Mouse (Mus musculus): ENCODE results near the gene Col27a1.

Gene Col27a1

DNA sequence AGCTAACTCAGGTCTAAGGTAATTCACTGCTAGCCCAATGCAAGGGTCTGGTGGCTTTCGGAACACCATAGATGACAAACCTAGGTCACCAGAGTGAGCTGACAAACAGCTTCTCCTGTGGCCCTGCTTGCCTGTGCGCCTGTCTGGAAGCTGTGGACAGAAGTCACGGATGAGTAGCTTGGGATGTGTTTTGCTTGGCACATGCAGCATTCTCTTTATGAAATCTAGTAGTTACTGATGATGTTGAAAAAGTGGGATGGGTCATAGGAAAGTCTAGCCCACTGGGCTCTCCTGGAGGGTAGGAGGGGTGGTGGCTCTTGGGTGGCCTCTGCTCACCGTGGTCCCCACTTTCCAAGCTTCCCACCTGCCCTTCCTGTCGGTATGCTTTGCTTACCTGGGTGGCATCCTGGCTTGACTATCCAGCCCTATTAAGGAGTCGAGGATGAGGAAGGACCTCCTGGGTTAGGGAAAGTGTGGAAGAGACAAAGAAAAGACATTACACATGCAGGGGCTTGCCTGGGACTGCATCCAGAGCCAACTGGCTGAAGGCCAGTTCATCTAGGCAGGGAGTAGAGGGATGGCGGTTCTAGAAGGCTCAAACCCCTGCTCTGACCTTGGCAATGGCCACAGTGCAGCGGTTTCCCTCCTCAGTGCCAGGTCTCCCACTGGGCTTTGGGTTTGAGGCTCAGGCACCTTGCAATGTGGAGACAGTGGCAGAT is 12.5 kb downstream of the Col27a1 start:
- DNase-seq, result no peak

DNA sequence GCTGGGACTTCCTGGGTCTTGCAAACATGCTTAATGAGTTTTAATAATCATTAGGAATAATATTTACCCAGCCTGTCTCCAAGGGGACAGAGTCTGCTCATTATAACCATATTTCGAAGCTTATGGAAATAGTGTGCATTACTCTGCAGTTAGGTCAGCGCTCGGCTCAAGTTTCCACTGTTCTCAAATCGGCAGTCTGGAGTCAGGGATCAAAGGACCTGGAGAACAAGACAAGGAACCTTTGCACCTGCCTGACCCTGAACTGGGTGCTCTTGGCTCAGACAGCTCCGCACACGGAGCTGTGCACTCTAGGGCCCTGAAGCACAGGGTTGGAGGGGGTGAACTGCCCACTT is 13.1 kb downstream of the Col27a1 start:
- DNase-seq, result no peak

GRCm38 (mm10) chr4:63228943-63229342 is 15.1 kb downstream of the Col27a1 start:
- peak; percentile 60 for DNase-seq

DNA sequence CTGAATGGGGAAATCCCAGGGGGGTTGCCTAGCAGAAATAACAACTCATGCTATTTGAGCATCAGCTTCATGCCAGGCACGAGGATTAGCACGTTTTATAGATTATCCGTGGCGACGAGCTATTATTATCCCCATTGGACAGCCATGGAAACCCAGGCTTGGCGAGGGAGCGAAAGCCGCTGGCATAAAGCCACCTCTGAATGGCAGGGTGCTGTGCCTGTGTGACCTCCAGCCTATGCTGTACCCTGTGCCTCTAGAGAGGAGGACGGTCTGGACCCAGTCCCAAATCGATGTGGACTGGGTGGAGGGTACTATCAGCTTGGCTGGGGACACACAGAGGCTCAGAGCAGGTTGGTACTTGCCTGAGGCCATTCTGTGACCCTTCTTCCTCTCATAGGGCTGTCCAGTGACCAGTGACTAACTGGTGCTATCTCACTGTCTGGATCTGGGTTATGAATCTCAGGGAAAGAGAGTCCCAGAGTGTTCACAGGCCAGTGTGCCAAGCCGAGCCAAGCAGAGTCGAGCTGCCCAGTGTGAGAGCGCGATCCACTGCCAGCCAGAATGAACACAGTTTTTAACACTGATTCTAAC is 16.3 kb downstream of the Col27a1 start:
- DNase-seq, result no peak

DNA sequence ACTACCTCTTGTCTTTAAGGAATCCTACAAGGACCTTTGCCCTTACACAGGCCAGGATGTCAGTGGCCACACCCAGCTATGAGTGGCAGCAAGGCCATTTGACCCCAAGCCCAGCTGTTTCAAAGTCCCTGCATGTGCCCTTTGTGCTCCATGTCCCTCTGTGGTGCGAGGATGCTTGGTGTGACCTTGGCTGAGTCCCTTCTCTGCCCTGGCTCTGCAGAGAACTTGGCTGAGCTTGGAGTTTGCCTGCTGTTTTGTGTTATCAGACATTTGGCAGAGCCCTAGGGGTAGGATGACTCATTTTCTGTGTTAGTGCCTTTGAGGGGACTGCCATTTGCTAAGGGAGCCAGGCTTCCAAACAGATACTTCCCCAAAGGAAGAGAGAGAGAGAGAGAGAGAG is 17.3 kb downstream of the Col27a1 start:
- DNase-seq, result no peak

GRCm38 (mm10) chr4:63232542-63233020 is 18.8 kb downstream of the Col27a1 start:
- no peak for DNase-seq

GRCm38 (mm10) chr4:63233557-63234452 is 20.0 kb downstream of the Col27a1 start:
- no peak for DNase-seq

- DNase-seq, result no peak
Measured at GRCm38 (mm10) chr4:63234852-63235251, 21.0 kb downstream of the Col27a1 start.

- no peak for DNase-seq
Measured at GRCm38 (mm10) chr4:63236235-63236634, 22.4 kb downstream of the Col27a1 start.

- DNase-seq, result no peak
Measured at GRCm38 (mm10) chr4:63237225-63237624, 23.4 kb downstream of the Col27a1 start.

DNA sequence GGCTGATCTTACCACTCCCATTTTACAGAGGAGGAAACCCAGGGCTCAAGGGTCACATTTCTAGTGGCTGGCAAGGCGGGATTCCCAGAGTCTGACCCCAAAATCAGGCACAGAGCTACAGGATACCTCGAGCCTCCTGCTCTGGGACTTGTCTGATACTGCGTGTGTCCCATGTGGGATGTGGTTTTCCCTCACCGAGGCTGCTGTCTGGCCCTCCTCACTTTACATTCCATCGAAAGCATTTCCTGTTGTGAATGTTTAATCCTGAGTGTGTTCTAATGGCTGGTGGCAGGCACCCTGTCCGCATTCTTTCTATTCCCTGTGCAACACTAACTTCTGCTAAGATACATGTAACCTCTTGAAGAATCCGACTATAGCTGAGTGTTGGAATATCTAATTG is 24.3 kb downstream of the Col27a1 start:
- DNase-seq, result no peak

GRCm38 (mm10) chr4:63238722-63239121 is 24.9 kb downstream of the Col27a1 start:
- DNase-seq, result no peak

DNA sequence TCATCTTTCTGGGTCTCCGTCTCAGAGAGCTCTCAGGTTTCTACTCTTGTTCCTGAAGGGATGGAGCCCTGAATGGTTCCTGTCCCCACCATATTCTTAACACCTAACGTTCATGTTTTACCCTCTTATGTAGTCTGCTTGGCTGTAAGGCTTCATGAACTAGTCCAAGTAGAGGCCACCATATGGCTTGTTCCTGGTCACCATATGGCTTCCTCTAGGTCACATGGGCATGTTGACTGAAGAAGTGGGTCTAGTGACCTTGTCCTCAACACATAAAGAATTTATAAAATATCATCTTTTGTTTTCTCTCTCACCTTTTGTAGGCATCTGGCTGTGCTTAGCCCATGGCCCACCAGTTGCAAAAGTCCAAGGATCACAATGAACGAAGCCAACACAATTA is 27.2 kb downstream of the Col27a1 start:
- DNase-seq, result no peak

DNA sequence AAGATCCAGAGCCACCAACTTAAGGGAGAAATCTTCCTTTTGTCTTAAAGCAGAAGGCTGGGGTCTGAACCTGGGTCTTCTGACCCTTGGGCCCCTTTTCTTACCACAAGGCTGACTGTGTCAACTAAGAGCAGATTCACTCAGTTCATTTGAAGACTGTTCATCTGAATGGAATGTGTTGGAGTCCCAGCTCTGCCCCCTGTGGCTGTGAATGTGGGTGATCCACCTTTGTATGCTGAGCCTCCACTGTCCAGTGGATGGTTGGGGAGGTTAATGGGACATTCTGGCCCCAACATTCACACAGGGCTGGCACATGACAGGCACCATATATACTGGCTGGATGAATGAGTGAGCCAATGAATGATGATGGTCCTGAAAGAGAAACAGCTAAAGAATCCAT is 34.2 kb downstream of the Col27a1 start:
- DNase-seq, result no peak

GRCm38 (mm10) chr4:63248951-63249350 is 35.1 kb downstream of the Col27a1 start:
- no peak for DNase-seq

GRCm38 (mm10) chr4:63251760-63252159 is 38.0 kb downstream of the Col27a1 start:
- DNase-seq, result no peak

DNA sequence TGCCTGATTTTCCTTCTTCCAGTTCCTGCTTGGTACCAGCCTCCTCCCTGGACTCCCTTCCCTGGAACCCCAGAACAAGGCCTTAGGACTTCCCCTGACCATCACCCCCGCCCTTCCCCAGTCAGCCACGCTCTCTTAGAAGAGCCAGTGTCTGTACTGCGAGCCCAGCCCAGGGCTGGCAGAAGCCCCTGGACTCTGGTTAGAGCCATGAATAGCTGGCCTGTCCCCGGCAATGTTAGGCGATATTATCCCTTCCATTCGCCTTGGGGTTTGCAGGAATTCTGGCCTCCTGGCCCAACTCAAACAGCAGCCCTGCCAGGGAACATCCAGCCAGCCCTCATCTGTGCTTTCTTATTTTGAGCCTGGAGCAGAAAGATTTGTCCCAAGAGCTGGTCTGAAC is 39.9 kb downstream of the Col27a1 start:
- DNase-seq, result no peak

- no peak for DNase-seq
Measured at GRCm38 (mm10) chr4:63254151-63254550, 40.3 kb downstream of the Col27a1 start.

DNA sequence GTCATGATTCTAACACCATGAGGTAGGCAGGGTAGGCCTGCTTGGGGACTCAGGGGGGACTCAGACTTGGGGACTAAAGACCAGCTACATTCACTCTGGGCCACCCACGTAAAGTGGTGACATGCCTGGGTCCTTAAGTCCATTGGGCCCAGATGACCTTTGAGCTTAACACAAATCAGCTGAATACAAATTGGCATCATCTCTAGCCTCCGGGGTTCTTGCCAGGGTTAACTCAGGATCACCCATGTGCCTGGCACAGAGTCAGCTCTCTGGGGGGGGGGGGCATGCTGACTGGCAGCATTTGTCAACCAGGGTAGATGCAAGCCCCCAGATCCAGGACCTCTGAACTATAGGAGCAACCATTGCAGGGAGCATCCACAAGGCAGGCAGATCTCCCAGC is 42.6 kb downstream of the Col27a1 start:
- no peak for DNase-seq

DNA sequence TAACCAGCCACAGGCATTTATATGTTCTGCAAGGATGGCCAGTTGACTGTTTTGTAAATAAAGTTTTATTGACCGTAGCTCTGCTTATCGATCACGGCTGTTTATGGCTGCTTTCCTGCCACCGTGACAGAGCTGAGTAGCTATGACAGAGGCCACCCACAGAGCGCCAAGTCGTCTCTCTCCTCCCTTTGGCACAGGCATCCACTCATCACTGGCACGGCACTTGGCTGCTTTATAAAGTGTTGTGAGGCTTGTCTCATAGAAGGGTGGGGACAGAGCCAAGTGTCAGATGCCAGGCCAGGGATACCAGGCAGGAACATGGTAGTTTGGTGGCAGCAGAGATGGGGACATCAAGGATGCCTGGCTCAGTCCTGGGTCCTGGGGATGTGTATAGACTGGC is 43.5 kb downstream of the Col27a1 start:
- no peak for DNase-seq

DNA sequence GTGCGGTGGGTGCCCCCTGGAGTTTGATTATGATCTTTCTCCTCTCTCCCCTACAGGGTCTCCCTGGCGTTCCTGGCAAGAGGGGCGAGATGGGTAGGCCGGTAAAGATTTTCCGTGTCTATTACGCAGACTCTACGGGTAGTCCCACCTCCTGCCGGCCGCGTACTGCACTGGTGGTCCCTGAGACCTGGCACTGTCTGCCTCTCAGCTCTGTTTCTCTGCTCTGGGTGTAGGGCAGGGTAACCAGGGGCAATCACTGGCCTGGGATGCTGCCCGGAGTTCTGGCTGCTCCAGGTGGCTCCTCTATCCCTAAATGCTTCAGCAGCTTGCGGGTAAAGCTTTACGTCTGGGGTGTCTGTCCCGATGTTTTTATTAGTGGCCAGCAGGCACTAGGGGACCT is 44.3 kb downstream of the Col27a1 start:
- DNase-seq, result no peak

GRCm38 (mm10) chr4:63259066-63259465 is 45.3 kb downstream of the Col27a1 start:
- DNase-seq, result no peak

DNA sequence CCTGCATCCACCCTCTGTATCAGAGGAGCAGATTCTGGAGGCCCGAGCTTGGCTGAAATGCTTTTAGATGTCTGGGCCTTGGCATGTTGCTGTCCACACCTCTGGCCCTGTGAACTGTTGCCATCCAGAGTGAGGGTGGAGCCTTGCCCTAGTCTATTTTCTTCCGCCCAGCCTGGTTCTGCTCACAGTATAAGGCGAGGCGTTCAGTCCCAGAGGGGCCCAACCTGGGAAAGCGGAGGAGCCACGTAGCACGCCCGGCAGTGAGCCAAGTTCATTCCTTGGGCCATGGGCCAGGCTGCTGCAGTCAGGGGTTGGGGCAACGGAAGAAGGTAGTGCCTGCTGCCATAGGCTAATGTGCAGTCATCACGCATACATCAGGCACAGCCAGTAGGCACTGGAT is 46.7 kb downstream of the Col27a1 start:
- DNase-seq, result no peak

DNA sequence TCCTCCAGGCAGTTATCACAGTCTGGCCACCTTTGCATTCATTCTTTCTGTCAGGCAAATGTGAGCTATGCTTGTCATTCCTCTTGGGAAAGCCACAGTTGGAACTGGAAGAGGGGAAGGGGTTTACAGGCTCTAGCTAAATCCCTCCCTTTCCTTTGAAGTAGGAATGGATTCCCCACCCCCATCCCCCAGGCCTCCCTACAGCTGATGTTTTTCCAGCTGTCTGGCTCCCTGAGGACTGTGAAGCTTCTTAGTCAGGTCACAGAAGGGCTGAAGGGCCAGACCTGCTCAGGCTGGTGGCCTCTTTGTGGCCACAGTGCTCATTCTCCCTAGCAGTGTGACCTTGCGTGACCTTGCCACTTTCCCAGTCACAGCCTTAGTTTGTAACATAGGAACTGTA is 49.1 kb downstream of the Col27a1 start:
- DNase-seq, result no peak

Data from right cerebral cortex, postnatal 14 days (tissue).